Mouse (Mus musculus) adipocyte (in vitro differentiated cells): ENCODE data around the gene Tpm1.
A peak's percentile ranks its signal among the peaks of the same experiment; 100 is the strongest.

Source experiments
- DNase-seq: peaks from one replicate; pipeline ENCODE4 v3.0.0-alpha.2; 2016; ENCODE audit warnings: low spot score

The Tpm1 gene

DNA sequence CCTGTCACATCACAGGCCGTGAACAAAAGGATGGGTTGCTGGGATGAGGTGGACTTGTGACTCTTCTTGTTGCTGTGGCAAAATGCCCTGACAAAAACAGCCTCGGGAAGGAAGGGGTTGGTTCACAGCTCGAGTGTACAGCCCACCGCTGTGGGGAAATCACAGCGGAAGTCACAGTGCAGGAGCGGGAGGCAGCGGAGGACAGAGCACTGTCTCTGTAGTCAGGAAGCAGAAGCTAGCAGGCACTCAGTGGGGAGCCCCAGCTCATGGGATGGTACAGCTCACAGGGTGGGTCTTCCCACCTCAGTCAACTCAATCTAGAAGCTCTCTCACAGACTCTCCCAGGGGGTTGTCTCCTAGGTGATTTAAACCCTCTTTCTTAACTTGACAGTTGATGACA, 63.8 kb downstream of the Tpm1 start:
- DNase-seq: no peak

DNA sequence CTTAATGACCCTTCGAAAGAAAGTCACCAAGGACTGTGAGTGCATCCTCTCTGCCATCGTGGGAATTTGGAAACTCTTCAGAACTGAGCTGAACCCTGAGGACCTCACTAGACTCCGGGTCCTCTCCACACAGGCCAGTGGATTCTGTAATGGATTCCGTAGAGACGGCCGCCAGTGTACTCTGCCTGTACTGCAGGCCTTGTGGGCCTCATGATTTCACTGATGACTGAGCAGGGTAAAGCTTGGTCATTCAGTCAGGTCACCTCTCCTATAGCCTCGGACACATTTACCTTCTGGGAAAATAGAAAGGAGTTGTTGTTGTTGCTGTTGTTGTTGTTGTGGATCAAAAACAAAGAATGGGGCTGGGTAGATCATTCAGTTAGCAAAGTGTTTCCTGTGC, 67.1 kb downstream of the Tpm1 start:
- DNase-seq: no peak

DNA sequence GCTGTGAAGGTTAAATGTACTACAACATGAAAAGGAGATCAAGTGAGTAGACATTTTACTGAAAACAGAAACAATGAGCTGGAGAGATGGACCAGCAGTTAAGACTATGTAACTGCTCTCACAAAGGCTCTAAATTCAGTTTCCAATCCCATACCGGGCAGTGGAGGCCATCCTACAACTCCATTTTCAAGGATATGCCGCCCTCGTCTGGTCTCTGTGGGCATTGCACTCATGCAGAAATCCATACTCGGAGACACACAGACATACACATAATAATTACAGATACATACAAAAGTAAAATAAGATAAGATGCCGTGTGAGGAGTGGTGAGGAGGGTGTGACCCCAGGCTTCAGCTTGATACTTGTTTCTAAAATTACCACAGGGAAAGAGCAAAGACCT, 68.7 kb downstream of the Tpm1 start:
- DNase-seq: peak; percentile 56

DNA sequence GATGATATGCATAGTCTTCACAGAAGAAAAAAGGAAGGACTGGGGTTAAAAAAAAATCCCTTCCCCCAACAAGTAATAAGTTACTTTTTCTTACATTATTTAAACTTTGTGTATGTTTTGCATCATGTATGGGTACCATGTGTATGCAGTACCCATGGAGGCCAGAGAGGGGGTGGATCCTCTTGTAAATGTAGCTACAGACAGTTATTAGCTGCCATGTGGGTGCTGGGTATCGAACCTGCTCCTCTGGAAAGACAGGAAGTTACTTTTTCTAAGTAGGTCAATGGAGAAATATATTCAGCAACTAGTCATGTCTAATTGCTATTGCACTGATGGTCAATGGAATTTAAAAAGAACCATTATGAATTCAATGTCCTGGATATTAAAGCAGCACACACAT, 70.7 kb downstream of the Tpm1 start:
- DNase-seq: no peak

DNA sequence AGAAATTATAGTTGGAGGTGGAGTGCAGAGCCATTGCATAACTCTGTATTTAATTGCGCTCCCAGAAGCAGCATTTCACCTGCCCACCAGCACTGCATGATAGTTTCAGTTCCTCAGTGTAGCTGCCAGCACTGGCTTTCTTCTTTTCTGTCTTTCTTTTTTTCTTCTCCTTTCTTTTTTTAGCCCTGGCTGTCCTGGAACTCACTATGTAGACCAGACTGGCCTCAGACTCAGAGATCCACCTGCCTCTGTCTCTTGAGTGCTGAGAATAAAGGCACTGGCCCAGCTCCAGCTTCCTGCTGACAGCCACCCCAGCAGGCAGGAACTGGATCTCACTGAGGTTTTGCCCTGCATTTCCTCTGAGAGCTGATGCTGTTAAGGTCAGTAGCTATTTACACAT, 71.2 kb downstream of the Tpm1 start:
- no peak for DNase-seq

DNA sequence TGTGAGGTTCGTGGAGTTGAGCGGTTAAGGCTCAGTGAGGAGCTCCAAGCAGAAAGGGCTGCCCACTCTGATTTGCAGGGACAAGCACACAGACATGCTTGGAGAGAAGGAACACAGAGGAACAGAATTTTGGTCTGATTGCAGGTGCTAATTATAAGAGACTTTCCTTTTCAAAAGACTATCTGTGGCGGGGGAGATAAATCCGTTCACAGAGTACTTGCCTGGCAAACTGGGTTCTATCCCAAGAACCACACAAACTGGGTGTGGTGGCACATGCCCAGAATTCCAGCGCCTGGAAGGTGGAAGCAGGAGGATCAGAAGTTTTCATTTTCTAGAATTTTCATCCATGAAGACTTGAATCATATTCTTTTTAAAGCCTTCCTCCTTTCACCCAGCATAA, 72.1 kb downstream of the Tpm1 start:
- DNase-seq: no peak

DNA sequence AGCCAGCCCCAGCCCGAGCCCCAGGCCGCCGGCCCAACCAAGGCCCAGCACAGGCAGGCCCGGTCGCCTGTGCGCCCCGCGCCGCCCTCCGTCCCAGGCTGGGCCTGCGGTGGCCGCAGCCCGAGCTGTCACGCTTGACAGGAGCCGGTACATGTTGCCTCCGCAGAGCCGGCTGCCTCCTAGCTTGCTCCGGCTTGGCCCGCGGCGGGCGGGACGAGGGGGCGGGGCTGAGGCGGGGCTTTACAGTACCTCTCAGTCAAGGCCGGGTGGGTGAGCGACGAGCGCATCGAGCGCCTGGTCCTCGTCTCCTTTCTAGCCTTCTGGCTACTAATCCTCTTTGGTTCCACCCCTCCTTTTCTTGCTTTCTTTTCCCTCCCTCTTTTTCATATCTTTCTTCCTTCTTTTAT, 74.0 kb downstream of the Tpm1 start, which contains the start of gene Lactb:
Gene Lactb (minus strand): TSS at position 246 of the 407 bp plus-strand sequence.
- peak; percentile 89 for DNase-seq

DNA sequence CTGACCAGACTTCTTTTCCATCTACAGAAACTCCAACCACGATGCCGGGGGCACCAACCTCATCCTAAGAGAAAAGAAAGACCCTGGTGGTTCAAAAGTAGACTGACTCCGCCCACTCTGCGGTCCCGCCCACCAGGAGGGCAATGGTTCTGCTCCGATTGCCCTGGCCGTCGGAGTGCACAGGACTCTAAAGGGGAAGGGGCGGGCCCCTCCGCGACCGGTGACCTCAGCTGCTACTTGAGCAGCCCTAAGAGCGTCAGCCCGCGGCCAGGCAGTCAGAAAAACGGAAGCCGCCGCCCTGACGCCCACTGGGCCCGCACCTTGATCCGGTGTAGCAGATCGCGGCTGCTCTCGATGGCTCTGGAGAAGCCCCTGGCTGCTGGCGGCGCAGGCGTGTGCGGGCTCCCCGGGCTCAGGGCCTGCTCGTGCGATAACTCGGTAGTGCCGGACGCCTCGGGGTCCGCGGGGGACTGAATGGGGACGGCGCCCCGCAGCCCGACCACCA, 74.4 kb downstream of the Tpm1 start:
- peak; percentile 75 for DNase-seq
